Mouse (Mus musculus): ENCODE measurements around the gene Alas2.

Alas2 gene

GRCm38 (mm10) chrX:150547239-150547638, at the start of gene Alas2:
Gene Alas2, plus strand, starts transcription at chrX:150547375.
- DNase-seq (ENCODE audit: low spot score in 2 of 2): no peak

GRCm38 (mm10) chrX:150508696-150509095, 38.5 kb upstream of the Alas2 start:
- no peak for DNase-seq (ENCODE audit: low spot score in 2 of 2)

- no peak for DNase-seq (ENCODE audit: low spot score in 2 of 2)
Observed at GRCm38 (mm10) chrX:150510631-150511030, 36.5 kb upstream of the Alas2 start.

- no peak for DNase-seq (ENCODE audit: low spot score in 2 of 2)
Observed at GRCm38 (mm10) chrX:150511274-150511673, 35.9 kb upstream of the Alas2 start.

- DNase-seq (ENCODE audit: low spot score in 2 of 2): no peak
Observed at GRCm38 (mm10) chrX:150514127-150514526, 33.0 kb upstream of the Alas2 start.

GRCm38 (mm10) chrX:150516015-150516414, 31.2 kb upstream of the Alas2 start:
- no peak for DNase-seq (ENCODE audit: low spot score in 2 of 2)

- no peak for DNase-seq (ENCODE audit: low spot score in 2 of 2)
Observed at GRCm38 (mm10) chrX:150516477-150516876, 30.7 kb upstream of the Alas2 start.

- no peak for DNase-seq (ENCODE audit: low spot score in 2 of 2)
Observed at GRCm38 (mm10) chrX:150540111-150540510, 7.1 kb upstream of the Alas2 start.

- no peak for DNase-seq (ENCODE audit: low spot score in 2 of 2)
Observed at GRCm38 (mm10) chrX:150541684-150542083, 5.5 kb upstream of the Alas2 start.

- no peak for DNase-seq (ENCODE audit: low spot score in 2 of 2)
Observed at GRCm38 (mm10) chrX:150549639-150550038, 2.5 kb downstream of the Alas2 start.

GRCm38 (mm10) chrX:150551986-150552385, 4.8 kb downstream of the Alas2 start:
- DNase-seq (ENCODE audit: low spot score in 2 of 2): no peak

- DNase-seq (ENCODE audit: low spot score in 2 of 2): no peak
Observed at GRCm38 (mm10) chrX:150554032-150554431, 6.9 kb downstream of the Alas2 start.

GRCm38 (mm10) chrX:150564644-150565357, 17.6 kb downstream of the Alas2 start:
- DNase-seq (ENCODE audit: low spot score in 2 of 2): no peak

GRCm38 (mm10) chrX:150581921-150582320, 34.7 kb downstream of the Alas2 start:
- no peak for DNase-seq (ENCODE audit: low spot score in 2 of 2)

GRCm38 (mm10) chrX:150585116-150585515, 37.9 kb downstream of the Alas2 start:
- DNase-seq (ENCODE audit: low spot score in 2 of 2): no peak

- DNase-seq (ENCODE audit: low spot score in 2 of 2): peak; percentile 35 to 75
Observed at GRCm38 (mm10) chrX:150588023-150588764, 41.0 kb downstream of the Alas2 start, which contains the start of gene Pfkfb1. Gene Pfkfb1, plus strand, starts transcription at chrX:150588229.

- DNase-seq (ENCODE audit: low spot score in 2 of 2): no peak
Observed at GRCm38 (mm10) chrX:150589696-150590095, 42.5 kb downstream of the Alas2 start, which contains the start of gene Apex2. Gene Apex2, minus strand, starts transcription at chrX:150589868.

- DNase-seq (ENCODE audit: low spot score in 2 of 2): no peak
Observed at GRCm38 (mm10) chrX:150593266-150594035, 46.3 kb downstream of the Alas2 start.

GRCm38 (mm10) chrX:150594176-150594575, 47.0 kb downstream of the Alas2 start:
- no peak for DNase-seq (ENCODE audit: low spot score in 2 of 2)

GRCm38 (mm10) chrX:150595016-150595760, 48.0 kb downstream of the Alas2 start:
- DNase-seq (ENCODE audit: low spot score in 2 of 2): no peak

GRCm38 (mm10) chrX:150598882-150599281, 51.7 kb downstream of the Alas2 start:
- no peak for DNase-seq (ENCODE audit: low spot score in 2 of 2)
